In genomic region chr7:105170773-105171172, GRCm38 (mm10) we compare ENCODE assay signal across 10 mouse cellular contexts. TPM values are rescaled to one million over a fixed set of nuclear protein-coding genes. Genes with fewer than 3 reads are reported as not detected.
DNase-seq lines count a peak whose midpoint lies in the region; ATAC-seq lines count a peak whose summit lies in the region.
"Had no signal": no experiment of that assay in that cellular context is flagged by ENCODE, and none has a peak within 500 bp of the region (broad histone marks: within the 10 kb centered on the region; RNA-seq: fewer than 3 reads in every experiment).

No protein-coding gene starts in this region.

- no peak for ATAC-seq in cerebellum, adult (ENCODE audit: insufficient number of reproducible peaks, low FRiP score, low TSS enrichment)
- no peak for ATAC-seq in granulocyte monocyte progenitor cell, adult 5-6 weeks (replicated peaks; ENCODE audit: poor library complexity, severe bottlenecking)

- intact Hi-C loops in left cerebral cortex, postnatal 4 days (cut with DNase I): loop anchor here (2.0 to 10.0 kb wide), 2 partner anchors 304 to 356 kb away; no protein-coding TSS in a partner anchor

- peak; percentile 3 for DNase-seq in cerebellum, postnatal 14 days
- peak; percentile 12 to 33 for DNase-seq in left cerebral cortex, adult 18-20 months (ENCODE audit: low spot score in 2 of 2)
- no peak for DNase-seq in left cerebral cortex, postnatal 4 days
- DNase-seq in Muller cell, postnatal 12 days (ENCODE audit: inconsistent ontology term): peak; percentile 62
- peak; percentile 5 to 22 for DNase-seq in kidney, postnatal 36 days
- no peak for DNase-seq in ovary, postnatal 10 days (ENCODE audit: low spot score)

RNA-seq across cellular contexts. Expression of gene Olfr684, which starts 7.3 kb away (rescaled TPM):
- total RNA-seq in left cerebral cortex, adult 18-20 months (2021): not detected
- not detected for total RNA-seq in left cerebral cortex, postnatal 4 days (2021)
- not detected in 2 replicates for total RNA-seq in granulocyte monocyte progenitor cell, adult 5-6 weeks (2014; fragmentation: Nextera tagmentation)
- not detected in 2 replicates for total RNA-seq in granulocyte monocyte progenitor cell, adult 5-6 weeks (2017)
- total RNA-seq: gastrocnemius, adult 8-10 months; left cerebral cortex, postnatal 10 days had no signal

RNA-seq across cellular contexts. Expression of gene Olfr685, which starts 15.0 kb away (rescaled TPM):
- not detected for total RNA-seq in left cerebral cortex, adult 18-20 months (2021)
- not detected for total RNA-seq in left cerebral cortex, postnatal 4 days (2021)
- total RNA-seq in granulocyte monocyte progenitor cell, adult 5-6 weeks (2014; fragmentation: Nextera tagmentation): not detected in 2 replicates
- total RNA-seq in granulocyte monocyte progenitor cell, adult 5-6 weeks (2017): not detected in 2 replicates
- total RNA-seq: gastrocnemius, adult 8-10 months; left cerebral cortex, postnatal 10 days had no signal

RNA-seq across cellular contexts. Expression of gene Olfr683, which starts 24.0 kb away (rescaled TPM):
- total RNA-seq in left cerebral cortex, adult 18-20 months (2021): not detected
- total RNA-seq in left cerebral cortex, postnatal 4 days (2021): not detected
- not detected in 2 replicates for total RNA-seq in granulocyte monocyte progenitor cell, adult 5-6 weeks (2014; fragmentation: Nextera tagmentation)
- total RNA-seq in granulocyte monocyte progenitor cell, adult 5-6 weeks (2017): not detected in 2 replicates
- total RNA-seq: gastrocnemius, adult 8-10 months; left cerebral cortex, postnatal 10 days had no signal

RNA-seq across cellular contexts. Expression of gene Olfr686, which starts 36.5 kb away (rescaled TPM):
- total RNA-seq in left cerebral cortex, adult 18-20 months (2021): not detected
- not detected for total RNA-seq in left cerebral cortex, postnatal 4 days (2021)
- not detected in 2 replicates for total RNA-seq in granulocyte monocyte progenitor cell, adult 5-6 weeks (2014; fragmentation: Nextera tagmentation)
- total RNA-seq in granulocyte monocyte progenitor cell, adult 5-6 weeks (2017): not detected in 2 replicates
- total RNA-seq: gastrocnemius, adult 8-10 months; left cerebral cortex, postnatal 10 days had no signal

RNA-seq across cellular contexts. Expression of gene Olfr681, which starts 54.1 kb away (rescaled TPM):
- total RNA-seq in left cerebral cortex, adult 18-20 months (2021): not detected
- not detected for total RNA-seq in left cerebral cortex, postnatal 4 days (2021)
- not detected in 2 replicates for total RNA-seq in granulocyte monocyte progenitor cell, adult 5-6 weeks (2014; fragmentation: Nextera tagmentation)
- not detected in 2 replicates for total RNA-seq in granulocyte monocyte progenitor cell, adult 5-6 weeks (2017)
- total RNA-seq: gastrocnemius, adult 8-10 months; left cerebral cortex, postnatal 10 days had no signal

Comparison
In these comparisons a context has a peak if more than half of its experiments do, and no peak if none do; other contexts are left out.
1. DNase-seq: peak in cerebellum, postnatal 14 days (2 of 2), left cerebral cortex, adult 18-20 months (2 of 2), Muller cell, postnatal 12 days (single experiment) and kidney, postnatal 36 days (2 of 2); none in left cerebral cortex, postnatal 4 days (single experiment) and ovary, postnatal 10 days (single experiment).